Mouse (Mus musculus): ENCODE data around the gene Fam222a. TPM values are rescaled to one million over a fixed set of nuclear protein-coding genes. Genes with fewer than 3 reads are reported as not detected.

Gene Fam222a
- 5.3 and 6.0 TPM in 2 replicates for polyA plus RNA-seq (2015; fragmentation: Nextera tagmentation; extraction: Ambion mirVana)

DNA sequence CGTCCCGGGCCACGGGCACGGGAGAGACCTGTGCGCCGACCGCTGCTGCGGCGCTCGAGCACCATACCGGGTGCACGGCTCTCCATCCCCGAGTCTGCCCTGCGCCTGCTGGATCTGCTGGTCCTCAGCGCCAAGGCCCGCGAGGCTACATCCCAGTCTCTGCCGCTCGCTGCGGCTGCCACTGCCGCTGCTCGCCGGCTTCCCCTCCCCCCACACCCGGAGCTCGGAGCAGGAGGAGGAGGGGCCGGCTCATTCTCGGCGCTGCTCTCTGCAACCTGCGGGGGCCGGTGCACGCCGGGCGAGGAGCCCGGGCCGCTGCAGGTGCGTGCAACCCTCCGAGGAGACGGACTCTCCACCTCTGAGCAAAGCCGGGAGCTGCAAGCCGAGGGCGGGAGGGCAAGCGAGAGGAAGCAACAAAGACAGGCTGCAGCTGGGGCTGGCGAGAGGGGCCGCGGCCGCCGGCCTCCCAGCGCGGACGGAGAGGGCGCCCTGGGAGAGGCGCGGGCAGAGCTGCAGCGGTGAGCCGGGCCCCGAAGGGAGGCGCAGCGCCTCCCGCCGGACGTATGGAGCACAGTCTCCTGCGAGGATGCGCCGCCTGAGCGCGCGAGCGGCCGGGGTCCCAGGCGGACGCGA is at the start of gene Fam222a:
TSS of gene Fam222a (plus strand) at position 452 of the 633 bp plus-strand sequence.
- no peaks in the 10 kb centered on the region for H3K27me3 ChIP-seq (ENCODE audit: control insufficient read depth, insufficient read depth, low read depth, low read length)
- peak; percentile 68 for ATAC-seq
- WGBS = under 1% methylated on average over 64 of the region's 72 CpGs
- no peaks in the 10 kb centered on the region for H3K36me3 ChIP-seq (ENCODE audit: control insufficient read depth, insufficient read depth, low read length)
- H3K4me3 ChIP-seq (ENCODE audit: low read depth, low read length) = peak within 1 kb of the TSS; percentile 89
- peak within 1 kb of the TSS; percentile 86 for H3K9ac ChIP-seq (ENCODE audit: low read depth, low read length)
- peak within 1 kb of the TSS; percentile 93 for H3K27ac ChIP-seq (ENCODE audit: low read length)
- H3K4me2 ChIP-seq (ENCODE audit: low read length) = peak within 1 kb of the TSS; percentile 86
- peaks cover 3% of the 10 kb centered on the region; the same call in 1 of the 2 replicates for H3K9me3 ChIP-seq (replicated peaks; ENCODE audit: control insufficient read depth, low read length, poor library complexity, severe bottlenecking)
- peaks cover 32% of the 10 kb centered on the region for H3K4me1 ChIP-seq (ENCODE audit: control insufficient read depth, insufficient read depth, low read length)

DNA sequence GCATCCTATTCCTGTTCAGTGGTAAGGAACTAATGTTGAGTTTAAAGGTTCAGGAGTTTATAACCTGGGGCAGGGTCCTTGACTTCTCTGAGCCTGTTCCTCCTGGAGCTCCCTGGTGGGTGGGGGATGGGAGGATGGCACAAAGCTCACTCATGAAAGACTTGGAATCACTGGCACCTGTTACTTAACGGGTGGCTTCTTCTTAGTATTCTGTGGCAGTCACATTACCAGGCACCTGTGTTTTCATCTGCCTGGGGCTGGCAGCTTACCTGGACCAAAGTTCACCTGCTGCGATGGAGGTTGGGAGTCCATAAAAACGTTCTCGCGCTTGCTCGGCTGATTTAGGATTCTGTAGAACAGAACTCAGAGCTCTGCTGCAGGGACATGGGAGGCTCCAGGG is 39.5 kb upstream of the Fam222a start:
- Histone ChIP-seq H3K36me3 (ENCODE audit: control insufficient read depth, insufficient read depth, low read length) (no peaks in the 10 kb centered on the region), H3K27ac (ENCODE audit: low read length) (no peak overlapping the region), H3K27me3 (ENCODE audit: control insufficient read depth, insufficient read depth, low read depth, low read length) (no peaks in the 10 kb centered on the region), H3K4me3 (ENCODE audit: low read depth, low read length) (no peak overlapping the region), H3K9me3 (replicated peaks; ENCODE audit: control insufficient read depth, low read length, poor library complexity, severe bottlenecking) (no peaks in the 10 kb centered on the region), H3K4me1 (ENCODE audit: control insufficient read depth, insufficient read depth, low read length) (no peaks in the 10 kb centered on the region), H3K9ac (ENCODE audit: low read depth, low read length) (no peak overlapping the region), H3K4me2 (ENCODE audit: low read length) (no peak overlapping the region)
- ATAC-seq = no peak
- 89% methylated on average over 6 of the region's 6 CpGs for whole genome bisulfite sequencing

DNA sequence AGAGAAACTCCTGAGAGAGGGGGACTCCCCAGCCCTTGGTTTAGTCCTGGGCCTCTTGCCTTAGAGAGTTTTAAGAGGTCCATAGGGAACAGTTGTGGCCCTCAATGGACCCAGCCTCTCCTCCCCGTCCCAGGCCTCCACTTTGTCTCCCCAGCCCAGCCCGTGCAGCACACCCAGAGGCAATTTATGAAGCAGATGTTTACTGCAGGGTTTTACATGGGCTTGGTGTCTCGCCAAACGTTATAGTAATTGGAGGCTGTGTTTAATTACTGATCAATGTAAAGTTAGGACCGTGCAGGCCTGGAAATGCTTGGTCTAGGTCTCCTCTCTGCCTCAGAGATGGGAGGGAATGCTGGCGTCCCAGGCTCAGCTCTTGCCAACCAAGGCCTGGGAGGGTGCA is 37.5 kb upstream of the Fam222a start:
- 68% methylated on average over 6 of the region's 6 CpGs for WGBS
- Histone ChIP-seq H3K4me1 (ENCODE audit: control insufficient read depth, insufficient read depth, low read length) (no peaks in the 10 kb centered on the region), H3K4me2 (ENCODE audit: low read length) (no peak overlapping the region), H3K9me3 (replicated peaks; ENCODE audit: control insufficient read depth, low read length, poor library complexity, severe bottlenecking) (no peaks in the 10 kb centered on the region), H3K27ac (ENCODE audit: low read length) (no peak overlapping the region), H3K36me3 (ENCODE audit: control insufficient read depth, insufficient read depth, low read length) (no peaks in the 10 kb centered on the region), H3K4me3 (ENCODE audit: low read depth, low read length) (no peak overlapping the region), H3K9ac (ENCODE audit: low read depth, low read length) (no peak overlapping the region), H3K27me3 (ENCODE audit: control insufficient read depth, insufficient read depth, low read depth, low read length) (0 out of 2 replicates have a peak, but pooled peaks cover 2% of the 10 kb centered on the region)
- ATAC-seq = no peak

DNA sequence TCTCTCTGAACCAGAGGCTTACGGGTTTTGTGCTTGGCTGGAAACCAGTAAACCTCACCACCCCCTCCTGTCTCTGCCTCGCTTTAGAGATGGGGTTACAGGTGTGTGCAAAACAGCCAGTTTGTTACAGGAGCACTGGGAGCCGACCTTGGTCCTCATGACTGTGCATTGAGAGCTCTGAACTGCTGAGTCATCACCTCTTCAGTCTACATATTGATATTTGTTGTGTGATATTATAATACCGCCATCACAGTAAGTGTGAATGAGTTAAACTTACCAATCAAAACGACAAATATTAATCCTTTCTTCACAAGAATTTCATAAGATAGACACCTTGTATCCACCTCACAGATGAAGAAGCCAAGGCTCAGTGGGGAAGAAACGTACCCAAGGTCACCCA is 35.8 kb upstream of the Fam222a start:
- ATAC-seq = no peak
- 77% methylated on average over 6 of the region's 6 CpGs for WGBS
- no peaks in the 10 kb centered on the region for H3K9me3 ChIP-seq (replicated peaks; ENCODE audit: control insufficient read depth, low read length, poor library complexity, severe bottlenecking)

DNA sequence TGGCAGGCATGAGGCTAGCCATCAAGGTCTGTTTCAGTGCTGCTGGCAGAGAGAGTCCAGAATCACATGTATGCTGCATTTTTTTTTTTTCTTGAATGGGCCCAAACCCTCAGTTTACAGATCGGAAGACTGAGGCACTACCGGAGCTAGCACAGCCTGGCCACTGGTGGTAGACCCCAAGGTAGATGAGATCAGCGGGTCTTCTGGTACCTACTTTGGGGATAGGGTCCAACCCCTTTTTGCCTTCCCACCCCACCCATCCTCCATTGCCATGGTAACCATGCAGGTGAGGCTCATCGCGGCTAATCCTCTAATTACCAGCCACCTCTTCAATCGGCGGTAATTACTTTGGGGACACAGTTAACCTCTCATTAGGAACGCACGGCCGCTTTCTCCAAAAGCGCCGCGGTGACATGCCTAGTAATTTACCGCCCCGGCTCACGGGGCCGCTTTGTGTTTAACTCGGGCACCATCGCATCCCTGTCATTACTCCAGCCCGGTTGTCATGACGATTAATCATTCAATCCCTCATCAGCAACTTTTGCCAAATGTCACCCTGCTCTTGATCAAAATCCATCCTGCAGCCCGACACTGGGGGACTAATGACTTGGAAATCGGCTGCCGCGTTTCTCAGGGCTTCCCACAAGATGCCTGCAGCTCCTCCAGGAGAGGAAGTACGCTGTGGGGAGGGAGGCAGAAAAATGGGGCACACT is 30.4 kb upstream of the Fam222a start:
- Histone ChIP-seq H3K27me3 (ENCODE audit: control insufficient read depth, insufficient read depth, low read depth, low read length) (peaks cover 2% of the 10 kb centered on the region; the same call in 1 of the 2 replicates), H3K9me3 (replicated peaks; ENCODE audit: control insufficient read depth, low read length, poor library complexity, severe bottlenecking) (no peaks in the 10 kb centered on the region), H3K36me3 (ENCODE audit: control insufficient read depth, insufficient read depth, low read length) (no peaks in the 10 kb centered on the region), H3K9ac (ENCODE audit: low read depth, low read length) (peak overlapping the region; percentile 42), H3K4me3 (ENCODE audit: low read depth, low read length) (peak overlapping the region; percentile 12), H3K27ac (ENCODE audit: low read length) (peak overlapping the region; percentile 51; the same call in 1 of the 2 replicates), H3K4me1 (ENCODE audit: control insufficient read depth, insufficient read depth, low read length) (peaks cover 13% of the 10 kb centered on the region), H3K4me2 (ENCODE audit: low read length) (peak overlapping the region; percentile 48)
- ATAC-seq = peak; percentile 67
- 5% methylated on average over 26 of the region's 26 CpGs for WGBS

More for the DNA sequence above, 35.8 kb upstream of the Fam222a start:
- Histone ChIP-seq H3K9ac (ENCODE audit: low read depth, low read length) (no peak overlapping the region), H3K4me1 (ENCODE audit: control insufficient read depth, insufficient read depth, low read length) (no peaks in the 10 kb centered on the region), H3K27me3 (ENCODE audit: control insufficient read depth, insufficient read depth, low read depth, low read length) (peaks cover 2% of the 10 kb centered on the region; the same call in 1 of the 2 replicates), H3K27ac (ENCODE audit: low read length) (no peak overlapping the region), H3K4me2 (ENCODE audit: low read length) (no peak overlapping the region), H3K4me3 (ENCODE audit: low read depth, low read length) (no peak overlapping the region), H3K36me3 (ENCODE audit: control insufficient read depth, insufficient read depth, low read length) (no peaks in the 10 kb centered on the region)

DNA sequence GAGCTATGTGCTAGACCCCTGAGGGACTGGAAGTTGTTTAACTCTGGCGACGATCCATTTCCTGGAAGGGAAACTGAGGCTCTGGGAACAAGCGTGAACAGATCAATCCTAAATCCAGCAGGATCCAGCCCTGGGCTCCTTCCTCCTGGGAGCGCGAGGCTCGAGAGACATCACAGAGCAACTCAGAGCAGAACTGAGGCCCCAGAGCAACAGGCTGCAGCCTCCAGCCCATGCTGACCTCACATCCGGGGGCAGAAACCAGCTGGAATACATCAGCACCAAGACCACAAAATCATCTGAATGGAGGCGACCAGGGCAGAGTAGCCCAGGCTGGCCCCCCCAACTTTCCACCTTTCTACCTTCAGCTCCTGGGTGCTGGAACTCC is 29.8 kb upstream of the Fam222a start:
- 17% methylated on average over 8 of the region's 8 CpGs for WGBS
- H3K36me3 ChIP-seq (ENCODE audit: control insufficient read depth, insufficient read depth, low read length) = no peaks in the 10 kb centered on the region
- peak overlapping the region; percentile 48 for H3K4me2 ChIP-seq (ENCODE audit: low read length)
- no peaks in the 10 kb centered on the region for H3K9me3 ChIP-seq (replicated peaks; ENCODE audit: control insufficient read depth, low read length, poor library complexity, severe bottlenecking)
- peaks cover 2% of the 10 kb centered on the region; the same call in 1 of the 2 replicates for H3K27me3 ChIP-seq (ENCODE audit: control insufficient read depth, insufficient read depth, low read depth, low read length)
- peak overlapping the region; percentile 12 for H3K4me3 ChIP-seq (ENCODE audit: low read depth, low read length)
- H3K4me1 ChIP-seq (ENCODE audit: control insufficient read depth, insufficient read depth, low read length) = peaks cover 13% of the 10 kb centered on the region
- peak overlapping the region; percentile 42 for H3K9ac ChIP-seq (ENCODE audit: low read depth, low read length)
- ATAC-seq = peak; percentile 15; the same call in 1 of the 2 replicates
- peak overlapping the region; percentile 51; the same call in 1 of the 2 replicates for H3K27ac ChIP-seq (ENCODE audit: low read length)

DNA sequence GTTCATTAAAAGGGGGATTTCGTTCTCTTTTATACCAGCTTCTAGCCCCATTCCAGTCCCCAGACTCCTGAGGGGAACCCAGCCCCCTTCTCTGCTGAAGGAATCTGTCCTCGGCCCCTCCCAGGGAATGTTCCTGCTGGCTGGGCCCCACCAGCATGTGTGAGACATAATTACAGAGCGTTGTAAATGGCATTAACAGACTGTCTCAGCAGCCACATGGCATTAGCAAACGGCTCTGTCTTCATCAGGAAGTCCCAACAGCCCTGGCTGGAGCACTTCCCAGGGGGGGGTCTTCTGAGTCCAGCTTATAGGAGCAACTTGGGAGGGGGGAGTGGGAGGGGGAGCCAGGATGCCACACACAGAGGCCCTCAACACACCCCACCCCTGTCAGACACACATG is 29.1 kb upstream of the Fam222a start:
- no peaks in the 10 kb centered on the region for H3K9me3 ChIP-seq (replicated peaks; ENCODE audit: control insufficient read depth, low read length, poor library complexity, severe bottlenecking)
- no peak overlapping the region for H3K4me2 ChIP-seq (ENCODE audit: low read length)
- no peak overlapping the region for H3K27ac ChIP-seq (ENCODE audit: low read length)
- WGBS = 28% methylated on average over 4 of the region's 4 CpGs
- ATAC-seq = no peak
- no peaks in the 10 kb centered on the region for H3K36me3 ChIP-seq (ENCODE audit: control insufficient read depth, insufficient read depth, low read length)
- H3K4me1 ChIP-seq (ENCODE audit: control insufficient read depth, insufficient read depth, low read length) = peaks cover 13% of the 10 kb centered on the region
- no peak overlapping the region for H3K9ac ChIP-seq (ENCODE audit: low read depth, low read length)
- peaks cover 2% of the 10 kb centered on the region; the same call in 1 of the 2 replicates for H3K27me3 ChIP-seq (ENCODE audit: control insufficient read depth, insufficient read depth, low read depth, low read length)
- no peak overlapping the region for H3K4me3 ChIP-seq (ENCODE audit: low read depth, low read length)

DNA sequence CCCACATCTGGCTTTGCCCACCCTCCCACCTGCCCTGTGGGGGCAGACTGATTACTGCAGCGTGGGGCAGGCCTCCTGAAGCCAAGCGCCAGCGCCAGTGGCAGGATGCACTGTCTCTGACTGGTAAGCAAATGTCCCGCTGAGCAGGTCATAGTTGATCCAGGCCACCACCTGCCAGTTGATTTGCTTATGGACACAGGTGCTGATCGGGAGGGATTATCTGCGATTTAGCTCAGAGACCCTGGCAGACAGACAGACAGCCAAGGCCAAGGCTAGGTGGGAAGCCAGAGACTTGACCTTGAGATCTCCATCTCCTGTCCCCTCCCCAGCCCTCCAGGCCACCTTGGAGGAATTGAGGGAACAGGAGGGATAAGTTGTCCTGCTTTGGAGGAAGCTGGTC is 28.1 kb upstream of the Fam222a start:
- no peak overlapping the region for H3K9ac ChIP-seq (ENCODE audit: low read depth, low read length)
- H3K4me3 ChIP-seq (ENCODE audit: low read depth, low read length) = no peak overlapping the region
- no peak overlapping the region for H3K27ac ChIP-seq (ENCODE audit: low read length)
- no peak overlapping the region for H3K4me2 ChIP-seq (ENCODE audit: low read length)
- WGBS = 64% methylated on average over 6 of the region's 6 CpGs
- ATAC-seq = no peak
- H3K36me3 ChIP-seq (ENCODE audit: control insufficient read depth, insufficient read depth, low read length) = no peaks in the 10 kb centered on the region
- H3K9me3 ChIP-seq (replicated peaks; ENCODE audit: control insufficient read depth, low read length, poor library complexity, severe bottlenecking) = no peaks in the 10 kb centered on the region
- peaks cover 13% of the 10 kb centered on the region for H3K4me1 ChIP-seq (ENCODE audit: control insufficient read depth, insufficient read depth, low read length)
- H3K27me3 ChIP-seq (ENCODE audit: control insufficient read depth, insufficient read depth, low read depth, low read length) = peaks cover 2% of the 10 kb centered on the region; the same call in 1 of the 2 replicates

All from midbrain, embryonic 16.5 days (tissue).